ENCODE assay signal across 17 mouse cellular contexts in genomic region chr5:144194416-144194815, GRCm38 (mm10). TPM values are rescaled to one million over a fixed set of nuclear protein-coding genes. Genes with fewer than 3 reads are reported as not detected.
DNase-seq lines count a peak whose midpoint lies in the region.
"Had no signal": no experiment of that assay in that cellular context is flagged by ENCODE, and none has a peak within 500 bp of the region (broad histone marks: within the 10 kb centered on the region; RNA-seq: fewer than 3 reads in every experiment).

No protein-coding gene starts in this region.

- DNase-seq in right cerebral cortex, postnatal 4 days, result peak; percentile 7
- DNase-seq in right cerebral cortex, postnatal 10 days (ENCODE audit: low spot score in 2 of 2), result no peak
- peak; percentile 65 to 69 for DNase-seq in B cell, adult 2 months
- DNase-seq in splenic B cell, adult 2 months (ENCODE audit: low read depth, low spot score), result peak; percentile 76
- no peak for DNase-seq in left cerebral cortex, postnatal 25 days (ENCODE audit: low spot score in 2 of 2)
- DNase-seq: adrenal gland, adult 8-10 months; adrenal gland, postnatal 14 days; adrenal gland, postnatal 36 days; cerebellum, adult 11-12 months; cerebellum, adult 2 months; cerebellum, adult 9-10 months; cerebellum, postnatal 10 days; cerebellum, postnatal 25 days had no signal

- intact Hi-C loops in left cerebral cortex, postnatal 25 days (cut with DNase I), result no loop called here

- H3K36me3 ChIP-seq in splenic B cell, adult 2 months (ENCODE audit: control insufficient read depth, insufficient read depth, low read length, poor library complexity, severe bottlenecking), result peaks cover 2% of the 10 kb centered on the region; the same call in 1 of the 2 replicates
- H3K36me3 ChIP-seq: embryonic facial prominence, embryonic 10.5 days had no signal

- no peaks in the 10 kb centered on the region for H3K27me3 ChIP-seq in splenic B cell, adult 2 months (ENCODE audit: control insufficient read depth, insufficient read depth, low read length, poor library complexity, severe bottlenecking)
- H3K27me3 ChIP-seq: forebrain, embryonic 13.5 days; forebrain, embryonic 15.5 days; Patski had no signal

RNA-seq across cellular contexts. Expression of gene Bhlha15, which starts 4.3 kb away (rescaled TPM):
- total RNA-seq in left cerebral cortex, postnatal 25 days (2021), result under 1 TPM; 0.25 to 0.30 TPM

RNA-seq across cellular contexts. Expression of gene Tecpr1, which starts 29.0 kb away (rescaled TPM):
- total RNA-seq in left cerebral cortex, postnatal 25 days (2021), result 10 to 100 TPM; 86.6 to 87.7 TPM

RNA-seq across cellular contexts. Expression of gene Bri3, which starts 49.8 kb away (rescaled TPM):
- 10 to 100 TPM; 64.0 to 65.8 TPM for total RNA-seq in left cerebral cortex, postnatal 25 days (2021)

Comparison
In these comparisons a context has a peak if more than half of its experiments do, and no peak if none do; other contexts are left out.
1. DNase-seq: peak in right cerebral cortex, postnatal 4 days (single experiment), B cell, adult 2 months (2 of 2) and splenic B cell, adult 2 months (single experiment); none in right cerebral cortex, postnatal 10 days (0 of 2) and left cerebral cortex, postnatal 25 days (0 of 2).